Mouse (Mus musculus): Measurements from ENCODE around the gene Ebf1.

Ebf1 gene

DNA sequence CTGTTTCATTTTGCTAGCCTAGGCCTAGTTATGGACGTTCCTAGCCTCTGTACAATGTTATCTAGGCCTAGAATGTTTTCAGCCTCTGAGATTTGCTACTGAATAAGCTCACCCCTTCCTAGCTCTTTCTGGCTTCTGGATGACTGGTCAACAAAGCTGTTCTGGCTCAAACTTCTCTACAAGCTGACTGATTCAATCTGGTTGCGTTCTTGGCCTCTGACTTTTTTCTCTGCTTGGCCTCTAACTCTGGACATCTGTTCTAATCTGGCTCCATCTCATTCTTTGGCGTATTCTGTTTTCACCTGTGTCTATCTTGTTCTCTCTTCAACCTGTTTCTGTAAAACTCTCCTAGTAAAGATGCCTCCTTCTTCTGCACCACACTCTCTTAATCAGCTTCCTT lies 400.4 kb downstream of the Ebf1 start:
- no peak for DNase-seq (ENCODE audit: low read depth, low spot score)

DNA sequence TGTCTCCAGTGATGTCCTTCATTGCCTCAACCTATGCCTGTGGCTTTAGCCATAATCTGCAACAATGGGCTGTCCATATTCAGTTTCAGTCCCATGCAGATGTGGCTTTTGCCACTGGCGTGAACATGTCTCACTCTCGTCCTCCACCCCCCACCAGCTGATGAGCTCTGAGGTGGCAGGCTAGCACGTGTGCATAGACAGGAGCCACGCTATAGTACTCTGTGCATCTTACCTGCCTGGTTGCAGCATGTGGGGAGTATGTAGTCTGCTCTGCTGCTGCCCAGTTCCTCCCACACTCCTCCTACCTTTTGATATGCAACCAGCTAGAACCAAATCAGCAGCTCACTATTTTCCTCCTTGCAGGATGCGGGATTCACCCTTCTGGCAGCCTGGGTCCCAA lies 408.9 kb downstream of the Ebf1 start:
- DNase-seq (ENCODE audit: low read depth, low spot score), result no peak

DNA sequence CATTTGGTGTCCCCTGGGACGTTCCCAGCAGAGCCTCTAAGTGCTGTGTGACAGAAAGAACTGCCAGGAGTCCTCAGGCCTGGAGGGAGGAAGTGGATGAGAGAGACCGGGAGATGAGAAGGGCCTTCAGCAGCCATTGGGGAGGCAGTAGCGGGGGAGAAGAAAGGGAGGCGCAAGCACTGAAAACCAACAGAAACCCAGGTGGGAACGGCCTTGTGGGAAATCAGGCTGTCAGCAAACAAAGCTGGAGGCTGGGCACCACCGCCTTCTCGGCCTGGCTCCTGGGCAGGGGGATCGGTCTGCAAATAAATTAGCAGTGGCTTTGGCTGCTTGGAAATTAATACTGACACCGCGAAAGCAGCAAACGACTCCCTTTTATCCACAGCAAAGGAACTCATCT lies 409.6 kb downstream of the Ebf1 start:
- DNase-seq (ENCODE audit: low read depth, low spot score), result no peak

- no peak for DNase-seq (ENCODE audit: low read depth, low spot score)
These were observed 410.0 kb downstream of the Ebf1 start for GRCm38 (mm10) chr11:45027076-45027475.

DNA sequence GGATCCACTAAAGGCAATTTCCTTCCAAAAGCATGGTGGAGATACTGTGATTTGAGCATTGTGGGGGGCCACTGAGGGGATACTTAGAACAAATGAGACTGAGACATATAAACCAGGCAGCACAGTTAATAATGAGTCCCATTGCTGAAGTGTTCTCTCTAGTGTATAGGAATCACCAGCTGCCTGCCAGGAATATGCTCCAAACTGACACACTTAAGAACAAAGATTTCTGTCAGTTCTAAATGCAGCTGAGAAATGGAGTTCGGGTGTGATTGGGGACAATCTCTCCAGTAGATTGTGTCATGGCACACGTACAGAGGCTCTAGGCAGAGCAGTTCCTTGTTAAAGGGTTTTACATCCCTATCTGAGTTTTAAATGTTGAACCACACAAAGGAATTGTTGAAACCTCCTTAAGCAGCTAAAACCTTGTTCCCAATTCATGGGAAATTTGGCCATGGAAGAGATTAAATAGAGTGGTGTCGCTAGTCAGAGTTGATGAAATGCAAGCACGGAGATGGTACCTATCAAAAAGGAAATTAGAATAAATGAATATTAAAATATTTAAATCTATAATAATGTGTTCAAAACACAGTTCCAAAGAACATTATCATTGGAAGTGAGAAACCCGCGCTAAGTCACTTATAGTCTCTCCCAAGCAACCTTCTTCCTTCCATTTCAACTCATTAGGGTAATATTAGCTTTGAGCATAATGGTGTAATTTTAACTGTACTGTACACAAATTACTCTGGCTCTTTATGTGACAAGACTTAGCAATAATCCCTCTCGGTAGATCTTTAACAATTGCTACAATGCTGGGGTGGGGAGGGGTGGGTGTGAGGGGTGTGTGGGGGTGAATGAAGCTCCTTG lies 438.9 kb downstream of the Ebf1 start:
- DNase-seq (ENCODE audit: low read depth, low spot score), result no peak
